Mouse (Mus musculus): Measurements from ENCODE around the gene Cntn5.

Gene Cntn5

GRCm38 (mm10) chr9:10797158-10797557 lies 107.4 kb downstream of the Cntn5 start:
- Histone ChIP-seq H3K4me3 (replicated peaks; ENCODE audit: low read length) (no peak overlapping the region), H3K27me3 (ENCODE audit: insufficient read depth, low read length) (no peaks in the 10 kb centered on the region), H3K9me3 (ENCODE audit: low read length) (no peaks in the 10 kb centered on the region), H3K36me3 (ENCODE audit: insufficient read depth, low read length) (no peaks in the 10 kb centered on the region), H3K4me1 (replicated peaks; ENCODE audit: low read depth, low read length) (no peaks in the 10 kb centered on the region)
- no peak for TF ChIP-seq POU5F1 (IDR thresholded peaks at IDR 0.05; ENCODE audit: borderline replicate concordance, low read length)
- TF ChIP-seq NANOG (IDR thresholded peaks at IDR 0.05; ENCODE audit: borderline replicate concordance, low read length), result no peak
- TF ChIP-seq CTCF (conservative IDR thresholded peaks at IDR 0.05; ENCODE audit: low read length), result no peak

- TF ChIP-seq NANOG (IDR thresholded peaks at IDR 0.05; ENCODE audit: borderline replicate concordance, low read length) (no peak), POU5F1 (IDR thresholded peaks at IDR 0.05; ENCODE audit: borderline replicate concordance, low read length) (no peak), CTCF (conservative IDR thresholded peaks at IDR 0.05; ENCODE audit: low read length) (no peak)
- Histone ChIP-seq H3K9me3 (ENCODE audit: low read length) (no peaks in the 10 kb centered on the region), H3K4me1 (replicated peaks; ENCODE audit: low read depth, low read length) (no peaks in the 10 kb centered on the region), H3K4me3 (replicated peaks; ENCODE audit: low read length) (no peak overlapping the region), H3K36me3 (ENCODE audit: insufficient read depth, low read length) (no peaks in the 10 kb centered on the region), H3K27me3 (ENCODE audit: insufficient read depth, low read length) (no peaks in the 10 kb centered on the region)
These were observed 109.5 kb downstream of the Cntn5 start for GRCm38 (mm10) chr9:10795102-10795501.

- TF ChIP-seq POU5F1 (IDR thresholded peaks at IDR 0.05; ENCODE audit: borderline replicate concordance, low read length) (no peak), CTCF (conservative IDR thresholded peaks at IDR 0.05; ENCODE audit: low read length) (no peak)
- H3K4me3 ChIP-seq (replicated peaks; ENCODE audit: low read length), result no peak overlapping the region
- no peaks in the 10 kb centered on the region for H3K36me3 ChIP-seq (ENCODE audit: insufficient read depth, low read length)
- H3K9me3 ChIP-seq (ENCODE audit: low read length), result no peaks in the 10 kb centered on the region
- H3K27me3 ChIP-seq (ENCODE audit: insufficient read depth, low read length), result no peaks in the 10 kb centered on the region
- no peaks in the 10 kb centered on the region for H3K4me1 ChIP-seq (replicated peaks; ENCODE audit: low read depth, low read length)
These were observed 172.7 kb downstream of the Cntn5 start for GRCm38 (mm10) chr9:10731878-10732277.

- no peaks in the 10 kb centered on the region for H3K9me3 ChIP-seq (ENCODE audit: low read length)
- no peaks in the 10 kb centered on the region for H3K36me3 ChIP-seq (ENCODE audit: insufficient read depth, low read length)
- no peak overlapping the region for H3K4me3 ChIP-seq (replicated peaks; ENCODE audit: low read length)
- no peak for TF ChIP-seq CTCF (conservative IDR thresholded peaks at IDR 0.05; ENCODE audit: low read length)
- TF ChIP-seq NANOG (IDR thresholded peaks at IDR 0.05; ENCODE audit: borderline replicate concordance, low read length), result no peak
- no peak for TF ChIP-seq POU5F1 (IDR thresholded peaks at IDR 0.05; ENCODE audit: borderline replicate concordance, low read length)
- H3K27me3 ChIP-seq (ENCODE audit: insufficient read depth, low read length), result no peaks in the 10 kb centered on the region
- H3K4me1 ChIP-seq (replicated peaks; ENCODE audit: low read depth, low read length), result no peaks in the 10 kb centered on the region
These were observed 180.4 kb downstream of the Cntn5 start for GRCm38 (mm10) chr9:10724191-10724590.

GRCm38 (mm10) chr9:10722121-10722520 lies 182.5 kb downstream of the Cntn5 start:
- TF ChIP-seq NANOG (IDR thresholded peaks at IDR 0.05; ENCODE audit: borderline replicate concordance, low read length), result no peak
- TF ChIP-seq POU5F1 (IDR thresholded peaks at IDR 0.05; ENCODE audit: borderline replicate concordance, low read length), result no peak
- TF ChIP-seq CTCF (conservative IDR thresholded peaks at IDR 0.05; ENCODE audit: low read length), result no peak
- Histone ChIP-seq H3K4me3 (replicated peaks; ENCODE audit: low read length) (no peak overlapping the region), H3K36me3 (ENCODE audit: insufficient read depth, low read length) (no peaks in the 10 kb centered on the region)

GRCm38 (mm10) chr9:10718986-10719385 lies 185.6 kb downstream of the Cntn5 start:
- peaks cover 2% of the 10 kb centered on the region for H3K4me1 ChIP-seq (replicated peaks; ENCODE audit: low read depth, low read length)
- no peaks in the 10 kb centered on the region for H3K36me3 ChIP-seq (ENCODE audit: insufficient read depth, low read length)
- H3K9me3 ChIP-seq (ENCODE audit: low read length), result no peaks in the 10 kb centered on the region
- no peak for TF ChIP-seq CTCF (conservative IDR thresholded peaks at IDR 0.05; ENCODE audit: low read length)
- TF ChIP-seq POU5F1 (IDR thresholded peaks at IDR 0.05; ENCODE audit: borderline replicate concordance, low read length), result no peak
- no peak for TF ChIP-seq NANOG (IDR thresholded peaks at IDR 0.05; ENCODE audit: borderline replicate concordance, low read length)
- H3K4me3 ChIP-seq (replicated peaks; ENCODE audit: low read length), result no peak overlapping the region
- no peaks in the 10 kb centered on the region for H3K27me3 ChIP-seq (ENCODE audit: insufficient read depth, low read length)

More at GRCm38 (mm10) chr9:10722121-10722520, 182.5 kb downstream of the Cntn5 start:
- Histone ChIP-seq H3K9me3 (ENCODE audit: low read length) (no peaks in the 10 kb centered on the region), H3K4me1 (replicated peaks; ENCODE audit: low read depth, low read length) (no peaks in the 10 kb centered on the region), H3K27me3 (ENCODE audit: insufficient read depth, low read length) (no peaks in the 10 kb centered on the region)

GRCm38 (mm10) chr9:10713641-10714040 lies 190.9 kb downstream of the Cntn5 start:
- TF ChIP-seq POU5F1 (IDR thresholded peaks at IDR 0.05; ENCODE audit: borderline replicate concordance, low read length) (no peak), NANOG (IDR thresholded peaks at IDR 0.05; ENCODE audit: borderline replicate concordance, low read length) (peak; percentile 21; the same call in 1 of the 2 replicates)
- no peaks in the 10 kb centered on the region for H3K27me3 ChIP-seq (ENCODE audit: insufficient read depth, low read length)
- peaks cover 10% of the 10 kb centered on the region for H3K4me1 ChIP-seq (replicated peaks; ENCODE audit: low read depth, low read length)
- H3K4me3 ChIP-seq (replicated peaks; ENCODE audit: low read length), result no peak overlapping the region
- peaks cover 7% of the 10 kb centered on the region for H3K9me3 ChIP-seq (ENCODE audit: low read length)
- H3K36me3 ChIP-seq (ENCODE audit: insufficient read depth, low read length), result no peaks in the 10 kb centered on the region

GRCm38 (mm10) chr9:10681646-10682045 lies 222.9 kb downstream of the Cntn5 start:
- Histone ChIP-seq H3K4me1 (replicated peaks; ENCODE audit: low read depth, low read length) (no peaks in the 10 kb centered on the region), H3K36me3 (ENCODE audit: insufficient read depth, low read length) (no peaks in the 10 kb centered on the region), H3K9me3 (ENCODE audit: low read length) (no peaks in the 10 kb centered on the region), H3K4me3 (replicated peaks; ENCODE audit: low read length) (no peak overlapping the region), H3K27me3 (ENCODE audit: insufficient read depth, low read length) (no peaks in the 10 kb centered on the region)
- no peak for TF ChIP-seq NANOG (IDR thresholded peaks at IDR 0.05; ENCODE audit: borderline replicate concordance, low read length)
- no peak for TF ChIP-seq POU5F1 (IDR thresholded peaks at IDR 0.05; ENCODE audit: borderline replicate concordance, low read length)
- no peak for TF ChIP-seq CTCF (conservative IDR thresholded peaks at IDR 0.05; ENCODE audit: low read length)

GRCm38 (mm10) chr9:10681181-10681580 lies 223.4 kb downstream of the Cntn5 start:
- Histone ChIP-seq H3K36me3 (ENCODE audit: insufficient read depth, low read length) (no peaks in the 10 kb centered on the region), H3K4me1 (replicated peaks; ENCODE audit: low read depth, low read length) (no peaks in the 10 kb centered on the region), H3K4me3 (replicated peaks; ENCODE audit: low read length) (no peak overlapping the region), H3K9me3 (ENCODE audit: low read length) (no peaks in the 10 kb centered on the region), H3K27me3 (ENCODE audit: insufficient read depth, low read length) (no peaks in the 10 kb centered on the region)
- TF ChIP-seq POU5F1 (IDR thresholded peaks at IDR 0.05; ENCODE audit: borderline replicate concordance, low read length) (no peak), CTCF (conservative IDR thresholded peaks at IDR 0.05; ENCODE audit: low read length) (no peak), NANOG (IDR thresholded peaks at IDR 0.05; ENCODE audit: borderline replicate concordance, low read length) (no peak)
